Mouse (Mus musculus) C2C12 (cell line): ENCODE results near the gene Zfhx3. TPM values are rescaled to one million over a fixed set of nuclear protein-coding genes. Genes with fewer than 3 reads are reported as not detected.

Experiments used
- H3K27me3 ChIP-seq: one replicate; pipeline ENCODE4 v1.6.1; 2011; ENCODE audit not compliant: control insufficient read depth, insufficient read depth, insufficient read length
- H3K36me3 ChIP-seq: one replicate; pipeline ENCODE4 v1.6.1; 2011; ENCODE audit not compliant: control insufficient read depth, insufficient read depth
- H3K4me3 ChIP-seq: one replicate; pipeline ENCODE4 v1.5.1; 2011; ENCODE audit warnings: mild to moderate bottlenecking, control low read depth; ENCODE audit not compliant: poor library complexity, insufficient read depth, severe bottlenecking
- H3K79me2 ChIP-seq: one replicate; pipeline ENCODE4 v1.6.1; 2011; ENCODE audit not compliant: control insufficient read depth, insufficient read depth
- H3K79me3 ChIP-seq: one replicate; pipeline ENCODE4 v1.6.1; 2011; ENCODE audit warnings: low read depth, control low read depth
- H3ac ChIP-seq: one replicate; pipeline ENCODE3; 2011; ENCODE audit warnings: low read depth; ENCODE audit not compliant: control insufficient read depth, insufficient read length
- CEBPB ChIP-seq: IDR thresholded peaks from one replicate; pipeline ENCODE4 v1.6.1; 2011; ENCODE audit warnings: low read depth, mild to moderate bottlenecking, control low read depth, moderate library complexity
- CTCF ChIP-seq: IDR thresholded peaks from one replicate; pipeline ENCODE4 v1.5.1; 2011; ENCODE audit not compliant: control insufficient read depth, insufficient read depth, insufficient read length
- FOSL1 ChIP-seq: IDR thresholded peaks from one replicate; pipeline ENCODE4 v1.8.0; 2011; ENCODE audit warnings: mild to moderate bottlenecking, low read length; ENCODE audit not compliant: poor library complexity, insufficient read depth, severe bottlenecking
- MAX ChIP-seq: IDR thresholded peaks from one replicate; pipeline ENCODE4 v1.6.1; 2011; ENCODE audit warnings: mild to moderate bottlenecking, control low read depth
- MYOD1 ChIP-seq: IDR thresholded peaks from one replicate; pipeline ENCODE4 v1.6.1; 2011; ENCODE audit warnings: low read depth; ENCODE audit not compliant: control insufficient read depth, insufficient read length
- MYOG ChIP-seq: IDR thresholded peaks from one replicate; pipeline ENCODE4 v1.6.1; 2011; ENCODE audit not compliant: control insufficient read depth, insufficient read length; ENCODE audit errors: extremely low read depth
- USF1 ChIP-seq: IDR thresholded peaks from one replicate; pipeline ENCODE4 v1.6.1; 2011; ENCODE audit warnings: low read depth, mild to moderate bottlenecking, control low read depth, moderate library complexity
- polyA plus RNA-seq: library from polyadenylated mRNA; unstranded; fragments of >200 nt; fragmentation: generic; extraction: Trizol; gene quantifications from one replicate; pipeline ENCODE4 v1.2.1, GENCODE M21; 2012; ENCODE audit warnings: missing spikeins

The Zfhx3 gene
- polyA plus RNA-seq, 1 experiment = 4.3 TPM

GRCm38 (mm10) chr8:108899251-108899771, 956.9 kb downstream of the Zfhx3 start:
- Histone ChIP-seq H3K27me3 (no peaks in the 10 kb centered on the region), H3K79me3 (no peaks in the 10 kb centered on the region), H3K36me3 (peaks cover 7% of the 10 kb centered on the region), H3K79me2 (peaks cover 27% of the 10 kb centered on the region), H3ac (no peak overlapping the region), H3K4me3 (no peak overlapping the region)
- TF ChIP-seq MYOG (no peak), CEBPB (no peak), MYOD1 (no peak), MAX (no peak), FOSL1 (no peak), USF1 (no peak), CTCF (no peak)

- H3K4me3 ChIP-seq = no peak overlapping the region
- no peaks in the 10 kb centered on the region for H3K27me3 ChIP-seq
- no peaks in the 10 kb centered on the region for H3K79me3 ChIP-seq
- TF ChIP-seq FOSL1 (no peak), MYOG (no peak), MYOD1 (no peak), USF1 (no peak), CTCF (no peak), CEBPB (no peak), MAX (no peak)
- peaks cover 27% of the 10 kb centered on the region for H3K79me2 ChIP-seq
- no peak overlapping the region for H3ac ChIP-seq
- H3K36me3 ChIP-seq = peaks cover 7% of the 10 kb centered on the region
Measured at GRCm38 (mm10) chr8:108900541-108900940, 958.1 kb downstream of the Zfhx3 start.

GRCm38 (mm10) chr8:108901208-108901607, 958.8 kb downstream of the Zfhx3 start:
- TF ChIP-seq MYOG (no peak), USF1 (no peak), CTCF (no peak), MAX (no peak), MYOD1 (no peak), CEBPB (no peak), FOSL1 (no peak)
- Histone ChIP-seq H3K36me3 (peaks cover 7% of the 10 kb centered on the region), H3K27me3 (no peaks in the 10 kb centered on the region), H3K79me2 (peaks cover 27% of the 10 kb centered on the region), H3K4me3 (no peak overlapping the region), H3K79me3 (no peaks in the 10 kb centered on the region), H3ac (no peak overlapping the region)

- no peak overlapping the region for H3K4me3 ChIP-seq
- H3K36me3 ChIP-seq = peaks cover 7% of the 10 kb centered on the region
- no peaks in the 10 kb centered on the region for H3K79me3 ChIP-seq
- H3K79me2 ChIP-seq = peaks cover 12% of the 10 kb centered on the region
- no peaks in the 10 kb centered on the region for H3K27me3 ChIP-seq
- TF ChIP-seq FOSL1 (no peak), USF1 (no peak), MYOG (no peak), CTCF (no peak), MYOD1 (no peak), CEBPB (no peak), MAX (no peak)
- no peak overlapping the region for H3ac ChIP-seq
Measured at GRCm38 (mm10) chr8:108903550-108903949, 961.1 kb downstream of the Zfhx3 start.

GRCm38 (mm10) chr8:108904288-108904971, 962.0 kb downstream of the Zfhx3 start:
- Histone ChIP-seq H3ac (no peak overlapping the region), H3K79me3 (no peaks in the 10 kb centered on the region), H3K79me2 (peaks cover 11% of the 10 kb centered on the region), H3K36me3 (peaks cover 7% of the 10 kb centered on the region), H3K4me3 (no peak overlapping the region), H3K27me3 (no peaks in the 10 kb centered on the region)
- TF ChIP-seq CTCF = no peak
- TF ChIP-seq MYOG = no peak
- TF ChIP-seq USF1 = no peak

- no peak overlapping the region for H3ac ChIP-seq
- H3K27me3 ChIP-seq = no peaks in the 10 kb centered on the region
- H3K79me3 ChIP-seq = no peaks in the 10 kb centered on the region
- H3K79me2 ChIP-seq = peaks cover 7% of the 10 kb centered on the region
- H3K36me3 ChIP-seq = no peaks in the 10 kb centered on the region
- no peak overlapping the region for H3K4me3 ChIP-seq
- no peak for TF ChIP-seq FOSL1
- TF ChIP-seq MYOG = no peak
Measured at GRCm38 (mm10) chr8:108908066-108908465, 965.6 kb downstream of the Zfhx3 start.

GRCm38 (mm10) chr8:108908540-108908939, 966.1 kb downstream of the Zfhx3 start:
- H3K27me3 ChIP-seq = no peaks in the 10 kb centered on the region
- H3K4me3 ChIP-seq = no peak overlapping the region
- TF ChIP-seq USF1 (no peak), MAX (no peak)
- H3K79me2 ChIP-seq = peaks cover 7% of the 10 kb centered on the region
- no peaks in the 10 kb centered on the region for H3K79me3 ChIP-seq
- no peak overlapping the region for H3ac ChIP-seq
- no peaks in the 10 kb centered on the region for H3K36me3 ChIP-seq
